Mouse (Mus musculus): ENCODE measurements around the gene Pnlip. TPM values are rescaled to one million over a fixed set of nuclear protein-coding genes. Genes with fewer than 3 reads are reported as not detected.
A peak's percentile ranks its signal among the peaks of the same experiment; 100 is the strongest.

Pnlip gene
- not detected in 2 replicates for polyA plus RNA-seq (2016; fragmentation: Nextera tagmentation; extraction: Ambion mirVana)

GRCm38 (mm10) chr19:58652198-58652597 is at the start of gene Pnlip:
Gene Pnlip, plus strand, starts transcription at chr19:58652498.
- Histone ChIP-seq H3K4me3 (replicated peaks) (no peak within 1 kb of the TSS), H3K27ac (no peak within 1 kb of the TSS), H3K4me1 (replicated peaks) (no peaks in the 10 kb centered on the region), H3K36me3 (no peaks in the 10 kb centered on the region), H3K9ac (replicated peaks) (no peak within 1 kb of the TSS), H3K4me2 (no peak within 1 kb of the TSS), H3K9me3 (no peaks in the 10 kb centered on the region), H3K27me3 (no peaks in the 10 kb centered on the region)
- ATAC-seq (ENCODE audit: insufficient number of reproducible peaks, insufficient read depth, low FRiP score, low TSS enrichment, low read depth) = no peak
- 77% methylated on average over 5 of the region's 5 CpGs for WGBS

- Histone ChIP-seq H3K9ac (replicated peaks) (no peak overlapping the region), H3K27ac (no peak overlapping the region), H3K4me3 (replicated peaks) (no peak overlapping the region), H3K27me3 (no peaks in the 10 kb centered on the region), H3K36me3 (no peaks in the 10 kb centered on the region), H3K9me3 (no peaks in the 10 kb centered on the region), H3K4me2 (no peak overlapping the region), H3K4me1 (replicated peaks) (no peaks in the 10 kb centered on the region; the same call in 1 of the 2 replicates)
- WGBS = 47% methylated on average over 1 of the region's 1 CpGs
- no peak for ATAC-seq (ENCODE audit: insufficient number of reproducible peaks, insufficient read depth, low FRiP score, low TSS enrichment, low read depth)
Measured at GRCm38 (mm10) chr19:58609716-58610115, 42.6 kb upstream of the Pnlip start.

DNA sequence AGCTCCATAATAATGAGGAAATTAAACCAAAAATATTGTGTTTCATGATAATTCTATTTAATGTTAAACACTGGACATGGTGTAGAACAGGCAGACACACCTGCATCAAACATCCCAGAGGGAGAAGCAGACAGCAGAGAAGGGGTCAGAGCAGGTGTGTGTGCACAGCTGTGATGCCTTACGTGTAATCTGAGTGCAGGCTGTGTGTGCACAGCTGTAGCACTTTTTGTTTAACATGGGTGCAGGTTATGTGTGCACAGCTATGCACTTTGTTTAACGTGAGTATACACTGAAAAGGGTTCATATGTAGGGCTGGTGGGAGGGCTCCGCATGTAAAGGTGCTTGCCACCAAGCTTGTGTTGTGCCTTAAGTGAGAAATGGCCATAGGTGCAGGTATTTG is 39.6 kb upstream of the Pnlip start:
- WGBS = 77% methylated on average over 3 of the region's 3 CpGs
- no peak overlapping the region for H3K4me3 ChIP-seq (replicated peaks)
- H3K9me3 ChIP-seq = no peaks in the 10 kb centered on the region
- no peak overlapping the region for H3K9ac ChIP-seq (replicated peaks)
- H3K27ac ChIP-seq = no peak overlapping the region
- no peaks in the 10 kb centered on the region for H3K27me3 ChIP-seq
- no peak overlapping the region for H3K4me2 ChIP-seq
- H3K4me1 ChIP-seq (replicated peaks) = no peaks in the 10 kb centered on the region; the same call in 1 of the 2 replicates
- H3K36me3 ChIP-seq = no peaks in the 10 kb centered on the region
- ATAC-seq (ENCODE audit: insufficient number of reproducible peaks, insufficient read depth, low FRiP score, low TSS enrichment, low read depth) = no peak

DNA sequence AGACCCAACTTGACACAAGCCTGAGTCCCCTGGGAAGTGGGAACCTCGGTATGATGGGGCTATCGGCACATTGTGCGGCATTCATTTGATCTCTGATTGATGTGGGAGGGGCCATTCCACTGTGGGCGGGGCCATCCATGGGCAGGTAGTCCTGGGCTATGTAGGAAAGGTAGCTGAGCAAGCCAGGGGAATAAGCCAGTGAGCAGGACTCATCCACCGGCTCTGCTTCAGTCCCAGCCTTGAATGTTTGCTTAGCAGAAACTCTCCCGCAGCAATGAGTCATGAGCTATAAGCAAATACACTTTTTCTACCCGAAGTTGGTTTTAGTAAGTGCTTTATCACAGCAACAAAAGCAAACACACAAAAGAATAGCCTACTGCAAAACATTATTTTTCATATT is 35.7 kb upstream of the Pnlip start:
- H3K27ac ChIP-seq = no peak overlapping the region
- no peaks in the 10 kb centered on the region for H3K36me3 ChIP-seq
- no peaks in the 10 kb centered on the region for H3K9me3 ChIP-seq
- H3K4me3 ChIP-seq (replicated peaks) = no peak overlapping the region
- no peak overlapping the region for H3K9ac ChIP-seq (replicated peaks)
- no peak overlapping the region for H3K4me2 ChIP-seq
- no peaks in the 10 kb centered on the region; the same call in 1 of the 2 replicates for H3K4me1 ChIP-seq (replicated peaks)
- 83% methylated on average over 7 of the region's 7 CpGs for WGBS
- ATAC-seq (ENCODE audit: insufficient number of reproducible peaks, insufficient read depth, low FRiP score, low TSS enrichment, low read depth) = no peak
- no peaks in the 10 kb centered on the region for H3K27me3 ChIP-seq

GRCm38 (mm10) chr19:58620661-58621060 is 31.6 kb upstream of the Pnlip start:
- no peaks in the 10 kb centered on the region for H3K27me3 ChIP-seq
- no peak overlapping the region for H3K4me2 ChIP-seq
- no peak overlapping the region for H3K27ac ChIP-seq
- ATAC-seq (ENCODE audit: insufficient number of reproducible peaks, insufficient read depth, low FRiP score, low TSS enrichment, low read depth) = no peak
- no peaks in the 10 kb centered on the region for H3K4me1 ChIP-seq (replicated peaks)
- no peaks in the 10 kb centered on the region for H3K36me3 ChIP-seq
- H3K9me3 ChIP-seq = no peaks in the 10 kb centered on the region
- WGBS = 85% methylated on average over 3 of the region's 3 CpGs
- H3K9ac ChIP-seq (replicated peaks) = no peak overlapping the region
- H3K4me3 ChIP-seq (replicated peaks) = no peak overlapping the region

DNA sequence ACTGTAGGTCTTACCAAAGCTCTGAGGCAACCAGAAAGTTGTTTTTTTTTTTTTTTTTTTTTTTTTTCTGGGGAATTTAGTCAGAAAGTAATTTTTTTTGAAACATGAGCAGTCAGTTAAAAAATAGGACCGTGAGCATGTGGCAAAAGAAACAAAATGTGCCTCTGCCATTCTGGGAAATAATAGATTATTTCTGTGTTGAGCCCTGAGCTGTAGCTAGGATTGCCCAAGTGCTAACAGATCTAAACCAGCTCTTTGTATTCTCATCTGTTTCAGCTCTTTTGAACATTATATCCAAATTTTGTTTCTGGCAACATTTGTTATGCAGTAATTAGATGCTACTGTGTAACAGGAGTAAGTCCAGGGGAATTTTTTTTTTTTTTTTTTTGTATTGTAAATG is 30.7 kb upstream of the Pnlip start:
- Histone ChIP-seq H3K9ac (replicated peaks) (no peak overlapping the region), H3K36me3 (no peaks in the 10 kb centered on the region), H3K9me3 (no peaks in the 10 kb centered on the region), H3K4me2 (no peak overlapping the region), H3K4me1 (replicated peaks) (no peaks in the 10 kb centered on the region), H3K4me3 (replicated peaks) (no peak overlapping the region), H3K27ac (no peak overlapping the region), H3K27me3 (no peaks in the 10 kb centered on the region)
- ATAC-seq (ENCODE audit: insufficient number of reproducible peaks, insufficient read depth, low FRiP score, low TSS enrichment, low read depth) = no peak
- WGBS = 53% methylated on average over 1 of the region's 1 CpGs

- H3K27ac ChIP-seq = peak overlapping the region; percentile 45; the same call in 1 of the 2 replicates
- no peak overlapping the region for H3K4me2 ChIP-seq
- WGBS = 73% methylated on average over 4 of the region's 4 CpGs
- H3K9me3 ChIP-seq = no peaks in the 10 kb centered on the region
- H3K4me1 ChIP-seq (replicated peaks) = no peaks in the 10 kb centered on the region
- no peak overlapping the region for H3K9ac ChIP-seq (replicated peaks)
- no peak for ATAC-seq (ENCODE audit: insufficient number of reproducible peaks, insufficient read depth, low FRiP score, low TSS enrichment, low read depth)
- H3K4me3 ChIP-seq (replicated peaks) = no peak overlapping the region
- H3K36me3 ChIP-seq = no peaks in the 10 kb centered on the region
- no peaks in the 10 kb centered on the region for H3K27me3 ChIP-seq
Measured at GRCm38 (mm10) chr19:58624799-58625198, 27.5 kb upstream of the Pnlip start.

GRCm38 (mm10) chr19:58625254-58625947 is 26.9 kb upstream of the Pnlip start:
- H3K36me3 ChIP-seq = no peaks in the 10 kb centered on the region
- H3K4me3 ChIP-seq (replicated peaks) = no peak overlapping the region
- no peaks in the 10 kb centered on the region for H3K9me3 ChIP-seq
- H3K9ac ChIP-seq (replicated peaks) = no peak overlapping the region
- no peak overlapping the region for H3K27ac ChIP-seq
- H3K4me2 ChIP-seq = no peak overlapping the region
- ATAC-seq (ENCODE audit: insufficient number of reproducible peaks, insufficient read depth, low FRiP score, low TSS enrichment, low read depth) = no peak
- no peaks in the 10 kb centered on the region for H3K27me3 ChIP-seq
- WGBS = 82% methylated on average over 9 of the region's 9 CpGs
- no peaks in the 10 kb centered on the region for H3K4me1 ChIP-seq (replicated peaks)

- no peaks in the 10 kb centered on the region for H3K27me3 ChIP-seq
- 40% methylated on average over 22 of the region's 22 CpGs for WGBS
- H3K27ac ChIP-seq = 0 out of 2 replicates have a peak overlapping the region, but pooled peaks have one; percentile 14
- H3K9ac ChIP-seq (replicated peaks) = no peak overlapping the region
- ATAC-seq (ENCODE audit: insufficient number of reproducible peaks, insufficient read depth, low FRiP score, low TSS enrichment, low read depth) = no peak
- H3K9me3 ChIP-seq = no peaks in the 10 kb centered on the region
- H3K4me2 ChIP-seq = peak overlapping the region; percentile 29
- no peaks in the 10 kb centered on the region for H3K36me3 ChIP-seq
- H3K4me1 ChIP-seq (replicated peaks) = no peaks in the 10 kb centered on the region
- no peak overlapping the region for H3K4me3 ChIP-seq (replicated peaks)
Measured at GRCm38 (mm10) chr19:58627406-58628337, 24.6 kb upstream of the Pnlip start.

DNA sequence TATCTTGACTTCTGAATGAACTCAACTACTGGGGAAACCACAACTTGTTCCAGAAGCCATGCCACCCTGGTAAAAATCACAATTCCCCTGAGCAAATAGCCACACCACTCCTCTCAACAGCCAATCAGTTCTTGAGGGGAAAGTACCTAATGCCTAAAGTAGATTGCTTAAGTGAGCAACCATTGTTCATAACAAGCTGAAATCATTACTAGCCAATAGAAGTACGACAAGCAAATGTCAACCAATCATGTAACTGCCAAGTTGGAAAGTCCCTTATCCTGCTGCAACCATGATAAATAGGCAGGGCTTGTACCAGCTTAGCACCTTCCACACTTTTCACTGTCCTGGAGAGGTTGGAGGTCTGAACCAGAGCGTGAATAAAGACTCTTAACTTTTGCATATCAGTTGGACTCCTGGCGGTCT is 22.9 kb upstream of the Pnlip start:
- no peaks in the 10 kb centered on the region for H3K36me3 ChIP-seq
- no peak overlapping the region for H3K4me3 ChIP-seq (replicated peaks)
- no peak for ATAC-seq (ENCODE audit: insufficient number of reproducible peaks, insufficient read depth, low FRiP score, low TSS enrichment, low read depth)
- H3K27ac ChIP-seq = no peak overlapping the region
- no peaks in the 10 kb centered on the region for H3K27me3 ChIP-seq
- no peaks in the 10 kb centered on the region for H3K9me3 ChIP-seq
- H3K4me1 ChIP-seq (replicated peaks) = no peaks in the 10 kb centered on the region
- no peak overlapping the region for H3K4me2 ChIP-seq
- H3K9ac ChIP-seq (replicated peaks) = no peak overlapping the region
- WGBS = 85% methylated on average over 3 of the region's 3 CpGs

- no peak for ATAC-seq (ENCODE audit: insufficient number of reproducible peaks, insufficient read depth, low FRiP score, low TSS enrichment, low read depth)
- Histone ChIP-seq H3K36me3 (no peaks in the 10 kb centered on the region), H3K9ac (replicated peaks) (no peak overlapping the region), H3K27ac (no peak overlapping the region), H3K27me3 (no peaks in the 10 kb centered on the region), H3K4me2 (no peak overlapping the region), H3K4me3 (replicated peaks) (no peak overlapping the region), H3K4me1 (replicated peaks) (no peaks in the 10 kb centered on the region), H3K9me3 (no peaks in the 10 kb centered on the region)
- WGBS = 89% methylated on average over 5 of the region's 5 CpGs
Measured at GRCm38 (mm10) chr19:58650036-58650435, 2.3 kb upstream of the Pnlip start.

All from limb, embryonic 12.5 days (tissue).